Mouse (Mus musculus): ENCODE results near the gene Kcnh4.

- no peak for TF ChIP-seq CTCF (IDR thresholded peaks at IDR 0.05; ENCODE audit: borderline replicate concordance, insufficient read depth, low read depth, low read length)
- no peak for TF ChIP-seq POLR2A (IDR thresholded peaks at IDR 0.05; ENCODE audit: borderline replicate concordance, insufficient read depth, low read length)
These were observed 22.5 kb downstream of the Kcnh4 start for GRCm38 (mm10) chr11:100737105-100737733.
